Mouse (Mus musculus) hindbrain, embryonic 14.5 days (tissue): Measurements from ENCODE around the gene Set. TPM values are rescaled to one million over a fixed set of nuclear protein-coding genes. Genes with fewer than 3 reads are reported as not detected.

ENCODE experiments used
- ATAC-seq: fragments of 200-750 bp; cut with Nextera tagmentation; 2 replicates; pipeline ENCODE4 v1.8.0; 2017; ENCODE audit warnings: moderate number of reproducible peaks, mild to moderate bottlenecking, moderate TSS enrichment, moderate library complexity; ENCODE audit not compliant: low FRiP score
- DNase-seq: peaks from one replicate; pipeline ENCODE4 v3.0.0-alpha.2; 2015; ENCODE audit warnings: low spot score
- H3K27ac ChIP-seq: fragments of 300-500 bp; sonication (generic); 2 replicates; pipeline ENCODE4 v1.5.1; 2014; ENCODE audit warnings: mild to moderate bottlenecking, moderate library complexity
- H3K27me3 ChIP-seq: fragments of 300-500 bp; sonication (generic); 2 replicates; pipeline ENCODE4 v1.6.1; 2014; ENCODE audit warnings: mild to moderate bottlenecking, low read length, mixed read lengths; ENCODE audit not compliant: control insufficient read depth, insufficient read depth
- H3K36me3 ChIP-seq: fragments of 300-500 bp; sonication (generic); replicated peaks from 2 replicates; pipeline ENCODE4 v1.6.1; 2014; ENCODE audit not compliant: control insufficient read depth, insufficient read depth
- H3K4me1 ChIP-seq: fragments of 300-500 bp; sonication (generic); replicated peaks from 2 replicates; pipeline ENCODE4 v1.6.1; 2014; ENCODE audit warnings: antibody characterized with exemption, low read length, mixed read lengths; ENCODE audit not compliant: control insufficient read depth, insufficient read depth
- H3K4me2 ChIP-seq: fragments of 300-500 bp; sonication (generic); replicated peaks from 2 replicates; pipeline ENCODE4 v1.6.1; 2014; ENCODE audit warnings: mild to moderate bottlenecking, moderate library complexity
- H3K4me3 ChIP-seq: fragments of 300-500 bp; sonication (generic); replicated peaks from 2 replicates; pipeline ENCODE4 v1.5.1; 2014; ENCODE audit warnings: mild to moderate bottlenecking, low read length
- H3K9ac ChIP-seq: fragments of 300-500 bp; sonication (generic); 2 replicates; pipeline ENCODE4 v1.6.1; 2014
- H3K9me3 ChIP-seq: fragments of 300-500 bp; sonication (generic); 2 replicates; pipeline ENCODE4 v1.6.1; 2016; ENCODE audit warnings: low read length; ENCODE audit not compliant: control insufficient read depth
- WGBS: fragments of 180-500 bp; shearing (Covaris S2); extraction: QIAGEN DNeasy Blood & Tissue Kit; methylation state at CpG from one replicate; pipeline ENCODE4 v1.1.7; 2014; 5-methylcytosine and 5-hydroxymethylcytosine counted together
- polyA plus RNA-seq: library from polyadenylated mRNA; unstranded; fragments of >200 nt; fragmentation: Nextera tagmentation; extraction: Ambion mirVana; gene quantifications from 2 replicates; pipeline ENCODE4 v1.2.1, GENCODE M21; 2014

Gene Set
- polyA plus RNA-seq, 1 experiment from 2014 or later: 347 TPM

DNA sequence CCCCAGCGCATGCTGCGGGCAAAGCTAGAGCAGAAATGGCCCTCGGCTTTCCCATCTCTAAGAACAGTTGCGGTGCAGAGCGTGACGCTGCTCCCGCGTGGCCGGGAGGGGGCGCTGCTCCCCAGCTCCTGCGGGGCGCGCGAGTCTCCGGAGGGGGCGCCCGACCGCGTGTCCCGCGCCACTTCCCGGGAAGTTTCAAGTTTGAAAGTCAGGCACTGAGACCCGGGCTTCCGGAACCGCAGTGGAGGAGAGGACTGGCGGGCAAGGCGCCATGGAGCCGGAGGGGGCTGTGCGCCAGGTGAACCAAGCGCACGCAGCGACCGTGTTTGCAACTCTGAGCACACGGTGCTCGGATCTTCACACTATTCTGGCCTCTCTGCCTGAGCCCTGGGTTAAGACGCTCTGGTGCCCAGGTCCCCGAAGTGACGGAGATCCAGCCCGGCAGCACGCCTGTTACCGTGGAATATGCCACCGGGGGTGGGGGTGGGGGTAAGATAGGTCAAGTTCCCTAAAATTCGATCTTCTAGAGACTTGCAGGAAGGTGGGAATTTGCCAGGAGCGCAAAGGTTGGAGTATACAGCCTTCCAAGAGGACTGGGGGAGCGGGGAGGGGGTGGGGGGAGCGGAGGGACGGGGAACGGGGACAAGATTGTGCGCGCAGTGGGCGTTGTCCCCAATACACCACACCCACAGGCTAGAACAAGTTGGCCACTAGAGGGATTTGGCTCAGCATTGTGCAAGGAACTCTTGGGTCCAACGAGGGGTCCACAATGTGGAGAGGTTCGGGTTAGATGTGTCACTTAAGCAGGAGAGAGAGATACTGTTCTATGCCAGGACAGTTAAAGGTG, 20.5 kb downstream of the Set start, which contains the start of gene Pkn3:
Gene Pkn3 (plus strand): TSS at position 183 of the 847 bp plus-strand sequence.
- Histone ChIP-seq H3K27ac (no peak within 1 kb of the TSS), H3K9ac (peak within 1 kb of the TSS; percentile 38), H3K4me1 (peaks cover 3% of the 10 kb centered on the region; the same call in 1 of the 2 replicates), H3K4me3 (peak within 1 kb of the TSS; percentile 36), H3K9me3 (no peaks in the 10 kb centered on the region), H3K4me2 (peak within 1 kb of the TSS; percentile 90), H3K36me3 (peaks cover 7% of the 10 kb centered on the region), H3K27me3 (no peaks in the 10 kb centered on the region)
- DNase-seq (peak; percentile 86), ATAC-seq (peak; percentile 80)
- WGBS: under 1% methylated on average over 53 of the region's 53 CpGs

GRCm38 (mm10) chr2:30078349-30078712, 21.2 kb downstream of the Set start:
- ATAC-seq: no peak
- no peak for DNase-seq
- Histone ChIP-seq H3K9ac (no peak overlapping the region), H3K36me3 (0 out of 2 replicates have a peak, but pooled peaks cover 3% of the 10 kb centered on the region), H3K4me1 (peaks cover 3% of the 10 kb centered on the region; the same call in 1 of the 2 replicates), H3K27me3 (no peaks in the 10 kb centered on the region), H3K9me3 (no peaks in the 10 kb centered on the region), H3K4me3 (no peak overlapping the region), H3K4me2 (0 out of 2 replicates have a peak overlapping the region, but pooled peaks have one; percentile 13), H3K27ac (no peak overlapping the region)
- WGBS: 37% methylated on average over 10 of the region's 10 CpGs

DNA sequence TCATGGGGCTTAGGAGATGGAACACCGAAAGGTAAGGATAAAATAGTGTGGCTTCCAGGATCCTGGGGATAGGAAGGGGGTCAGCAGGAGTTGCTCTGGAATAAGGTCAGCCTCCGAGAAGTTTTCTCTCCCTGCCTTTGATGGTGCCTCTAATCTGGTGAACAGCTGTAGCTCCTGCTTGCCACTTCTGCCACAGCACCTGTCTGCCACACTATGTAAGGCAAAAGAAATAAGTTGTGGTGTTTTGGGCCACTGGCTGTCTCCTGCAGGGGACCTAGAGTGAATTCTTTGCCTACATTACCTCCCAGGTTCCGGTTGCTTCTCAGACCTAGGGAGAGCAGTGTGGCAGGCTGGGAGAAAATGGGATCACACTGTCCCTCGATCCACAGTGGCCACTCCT, 21.6 kb downstream of the Set start:
- Histone ChIP-seq H3K4me1 (peaks cover 3% of the 10 kb centered on the region; the same call in 1 of the 2 replicates), H3K27me3 (no peaks in the 10 kb centered on the region), H3K4me2 (0 out of 2 replicates have a peak overlapping the region, but pooled peaks have one; percentile 13), H3K36me3 (no peaks in the 10 kb centered on the region), H3K4me3 (no peak overlapping the region), H3K27ac (no peak overlapping the region), H3K9me3 (no peaks in the 10 kb centered on the region), H3K9ac (no peak overlapping the region)
- WGBS: 82% methylated on average over 4 of the region's 4 CpGs
- DNase-seq (no peak), ATAC-seq (no peak)

- peaks cover 10% of the 10 kb centered on the region; the same call in 1 of the 2 replicates for H3K4me1 ChIP-seq
- WGBS: 92% methylated on average over 15 of the region's 15 CpGs
- ATAC-seq: no peak
- no peak overlapping the region for H3K27ac ChIP-seq
- H3K9ac ChIP-seq: no peak overlapping the region
- no peaks in the 10 kb centered on the region for H3K9me3 ChIP-seq
- no peak overlapping the region for H3K4me2 ChIP-seq
- no peaks in the 10 kb centered on the region for H3K36me3 ChIP-seq
- no peak for DNase-seq
- H3K27me3 ChIP-seq: no peaks in the 10 kb centered on the region
- H3K4me3 ChIP-seq: no peak overlapping the region
These were observed 23.1 kb downstream of the Set start for GRCm38 (mm10) chr2:30080181-30080800.

DNA sequence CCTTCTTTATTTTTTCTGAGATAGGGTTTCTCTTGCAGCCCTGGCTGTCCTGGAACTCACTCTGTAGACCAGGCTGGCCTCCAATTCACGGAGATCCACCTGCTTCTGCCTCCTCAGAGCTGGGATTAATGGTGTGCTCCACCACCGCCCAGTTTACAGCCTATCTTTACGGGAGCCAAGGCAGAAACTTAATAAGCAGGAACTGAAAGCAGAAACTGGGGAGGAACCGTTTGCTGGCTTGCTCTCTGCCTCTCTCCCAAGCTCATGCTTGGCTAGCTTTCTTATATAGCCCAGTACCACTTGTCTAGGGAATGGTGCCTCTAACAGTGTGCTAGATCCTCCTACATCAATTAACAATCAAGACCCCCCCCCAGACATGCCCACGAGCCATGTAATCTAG, 26.9 kb downstream of the Set start:
- H3K4me3 ChIP-seq: no peak overlapping the region
- no peak overlapping the region for H3K9ac ChIP-seq
- WGBS: 48% methylated on average over 5 of the region's 5 CpGs
- DNase-seq (no peak), ATAC-seq (no peak)
- H3K9me3 ChIP-seq: no peaks in the 10 kb centered on the region
- H3K4me1 ChIP-seq: 0 out of 2 replicates have a peak, but pooled peaks cover 7% of the 10 kb centered on the region
- H3K27me3 ChIP-seq: no peaks in the 10 kb centered on the region
- no peak overlapping the region for H3K27ac ChIP-seq
- peak overlapping the region; percentile 42; the same call in 1 of the 2 replicates for H3K4me2 ChIP-seq
- H3K36me3 ChIP-seq: no peaks in the 10 kb centered on the region

- Histone ChIP-seq H3K4me1 (0 out of 2 replicates have a peak, but pooled peaks cover 7% of the 10 kb centered on the region), H3K36me3 (no peaks in the 10 kb centered on the region), H3K27me3 (no peaks in the 10 kb centered on the region), H3K9me3 (no peaks in the 10 kb centered on the region), H3K4me3 (peak overlapping the region; percentile 11), H3K9ac (no peak overlapping the region), H3K27ac (no peak overlapping the region), H3K4me2 (peak overlapping the region; percentile 42)
- 10% methylated on average over 12 of the region's 12 CpGs for WGBS
- DNase-seq: no peak
- no peak for ATAC-seq
These were observed 27.5 kb downstream of the Set start for GRCm38 (mm10) chr2:30084632-30085031.

GRCm38 (mm10) chr2:30087310-30087709, 30.1 kb downstream of the Set start:
- Histone ChIP-seq H3K27me3 (no peaks in the 10 kb centered on the region), H3K4me1 (0 out of 2 replicates have a peak, but pooled peaks cover 7% of the 10 kb centered on the region), H3K27ac (no peak overlapping the region), H3K36me3 (peaks cover 4% of the 10 kb centered on the region; the same call in 1 of the 2 replicates), H3K9me3 (no peaks in the 10 kb centered on the region), H3K4me3 (no peak overlapping the region), H3K4me2 (no peak overlapping the region), H3K9ac (no peak overlapping the region)
- DNase-seq: no peak
- WGBS: 94% methylated on average over 4 of the region's 4 CpGs
- ATAC-seq: no peak

- no peaks in the 10 kb centered on the region for H3K27me3 ChIP-seq
- no peak overlapping the region for H3K4me3 ChIP-seq
- H3K36me3 ChIP-seq: peaks cover 4% of the 10 kb centered on the region; the same call in 1 of the 2 replicates
- no peak overlapping the region for H3K27ac ChIP-seq
- H3K4me2 ChIP-seq: no peak overlapping the region
- ATAC-seq: no peak
- DNase-seq: no peak
- peaks cover 7% of the 10 kb centered on the region; the same call in 1 of the 2 replicates for H3K4me1 ChIP-seq
- no peak overlapping the region for H3K9ac ChIP-seq
- no peaks in the 10 kb centered on the region for H3K9me3 ChIP-seq
- 95% methylated on average over 12 of the region's 12 CpGs for WGBS
These were observed 34.3 kb downstream of the Set start for GRCm38 (mm10) chr2:30091521-30091920.

DNA sequence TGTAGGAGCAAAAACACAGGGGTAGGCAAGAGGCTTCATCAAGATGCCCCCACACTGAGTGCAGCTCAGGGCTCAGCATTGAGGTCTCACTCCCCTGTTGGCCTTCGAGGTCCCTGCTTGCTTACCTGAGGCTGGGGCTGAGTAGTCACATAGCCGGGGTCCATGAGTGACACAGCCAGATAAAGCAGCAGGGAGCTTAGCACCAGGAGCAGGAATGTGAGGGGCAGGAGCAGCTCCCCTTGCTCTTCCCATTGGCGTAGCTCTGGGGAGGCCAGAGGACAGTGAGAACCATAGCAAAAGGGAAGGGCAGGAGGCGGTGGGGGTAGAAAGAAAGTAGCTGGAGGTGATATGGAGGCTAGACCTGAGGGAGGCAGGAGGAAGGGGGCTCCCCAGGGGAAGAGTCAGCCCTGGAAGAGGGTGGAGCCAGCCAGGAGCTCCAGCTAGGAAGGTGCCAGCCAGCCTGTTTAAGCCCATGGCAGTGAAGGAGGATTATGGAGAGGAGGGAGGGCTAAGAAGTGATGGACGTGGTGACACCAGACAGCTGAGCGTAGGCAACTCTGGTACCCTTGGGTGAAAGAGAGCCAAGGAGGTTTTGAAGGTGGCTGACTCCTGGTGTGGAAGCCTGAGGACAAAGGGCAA, 35.2 kb downstream of the Set start:
- no peak overlapping the region for H3K27ac ChIP-seq
- peaks cover 12% of the 10 kb centered on the region for H3K36me3 ChIP-seq
- peak overlapping the region; percentile 63 for H3K4me2 ChIP-seq
- H3K4me1 ChIP-seq: peaks cover 7% of the 10 kb centered on the region; the same call in 1 of the 2 replicates
- ATAC-seq (no peak), DNase-seq (no peak)
- H3K9ac ChIP-seq: peak overlapping the region; percentile 53
- WGBS: 61% methylated on average over 6 of the region's 6 CpGs
- peak overlapping the region; percentile 49; the same call in 1 of the 2 replicates for H3K4me3 ChIP-seq
- H3K9me3 ChIP-seq: no peaks in the 10 kb centered on the region
- no peaks in the 10 kb centered on the region for H3K27me3 ChIP-seq
